Mouse (Mus musculus): ENCODE measurements around the gene Tfr2.

The Tfr2 gene

GRCm38 (mm10) chr5:137615347-137615746, 45.7 kb downstream of the Tfr2 start:
- CTCF ChIA-PET, result interaction anchor here (0.7 kb wide), 1 partner anchor 1751 kb away, joined by 4 read pairs; no protein-coding TSS in a partner anchor

GRCm38 (mm10) chr5:137623937-137624530, 54.4 kb downstream of the Tfr2 start:
- CTCF ChIA-PET, result no interaction called here

- CTCF ChIA-PET, result interaction anchor here (0.5 to 1.2 kb wide), 3 partner anchors 26 to 1665 kb away, joined by 3 to 5 read pairs (median 3); no protein-coding TSS in a partner anchor
Measured at GRCm38 (mm10) chr5:137627991-137628390, 58.4 kb downstream of the Tfr2 start.

- CTCF ChIA-PET, result interaction anchor here (0.5 to 0.6 kb wide), 2 partner anchors 111 to 1665 kb away, joined by 3 to 5 read pairs; no protein-coding TSS in a partner anchor
Measured at GRCm38 (mm10) chr5:137628498-137629305, 59.1 kb downstream of the Tfr2 start, which contains the start of the genes Fbxo24, Lrch4 and Gm20605. Gene Fbxo24 (minus strand): TSS chr5:137629002. Gene Lrch4 (plus strand): TSS chr5:137629121. Gene Gm20605 (plus strand): TSS chr5:137629175.

DNA sequence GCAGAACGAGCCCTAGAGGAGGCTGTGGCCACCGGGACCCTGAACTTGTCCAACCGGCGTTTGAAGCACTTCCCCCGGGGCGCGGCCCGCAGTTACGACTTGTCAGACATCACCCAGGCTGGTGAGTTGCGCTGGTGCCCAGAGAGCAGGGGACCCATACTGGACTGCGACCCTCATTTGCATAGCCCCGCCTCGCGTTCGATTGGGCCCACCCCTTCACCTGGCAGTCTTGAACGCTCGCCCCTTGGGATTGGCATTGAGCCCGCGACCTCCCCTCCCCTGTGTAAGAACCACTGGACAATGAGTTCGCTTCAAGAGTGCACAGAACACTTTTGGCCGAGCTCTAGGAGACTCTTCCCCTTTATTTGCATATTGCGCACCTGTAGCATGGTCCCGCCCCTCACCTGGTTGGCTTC, 59.7 kb downstream of the Tfr2 start:
- CTCF ChIA-PET, result no interaction called here

DNA sequence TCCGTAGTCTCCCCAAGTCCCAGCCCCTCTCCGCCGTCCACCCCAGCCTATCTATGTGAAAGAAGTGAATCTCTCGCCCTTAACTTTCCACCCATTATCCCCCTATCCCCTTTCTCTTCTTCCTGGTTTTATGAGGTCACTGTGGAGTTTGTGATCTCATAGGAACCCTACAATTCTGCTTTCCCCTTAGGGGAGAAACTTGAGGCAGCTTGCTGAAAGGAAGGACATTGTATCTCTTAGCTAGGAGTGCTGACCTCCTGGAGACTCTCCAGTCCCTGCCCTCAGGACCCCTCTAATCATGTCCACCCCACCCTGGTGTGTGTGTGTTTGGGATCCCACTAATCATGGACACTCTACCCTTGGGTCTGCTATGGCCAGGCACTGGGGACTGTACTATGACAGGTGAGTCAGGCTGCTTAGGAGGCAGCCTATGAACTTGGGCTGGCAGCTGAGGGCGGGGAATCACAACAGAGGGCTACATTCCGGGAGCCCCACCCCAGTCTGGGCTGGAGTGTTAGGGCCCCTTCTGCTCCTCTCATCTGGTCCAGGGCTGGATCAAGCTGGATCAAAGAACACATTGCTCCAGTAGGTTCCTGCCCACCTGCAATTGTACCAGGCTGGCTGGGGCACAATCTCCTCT, 60.4 kb downstream of the Tfr2 start:
- CTCF ChIA-PET, result no interaction called here

DNA sequence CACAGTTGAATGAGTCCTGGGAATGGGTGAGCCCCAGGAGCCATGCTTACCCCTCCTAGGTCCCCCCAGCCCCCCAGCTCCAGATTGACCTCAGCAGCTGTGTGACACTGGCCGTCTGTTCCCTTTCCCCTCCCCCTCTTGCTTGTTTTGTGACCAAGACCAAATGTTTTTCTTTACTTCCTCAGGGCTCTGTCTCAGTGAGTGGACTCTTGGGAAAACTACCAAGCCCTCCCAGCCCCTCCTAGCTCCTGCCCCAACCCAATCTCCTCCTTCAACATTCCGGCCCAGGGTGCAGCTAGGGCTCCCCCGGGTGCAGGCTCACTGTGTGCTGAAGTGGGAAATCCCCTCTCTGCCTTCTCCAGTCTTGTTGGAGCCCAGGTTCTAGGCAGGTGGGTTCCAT, 61.0 kb downstream of the Tfr2 start:
- CTCF ChIA-PET, result interaction anchor here (0.6 kb wide), 1 partner anchor 1759 kb away, joined by 12 read pairs; no protein-coding TSS in a partner anchor

DNA sequence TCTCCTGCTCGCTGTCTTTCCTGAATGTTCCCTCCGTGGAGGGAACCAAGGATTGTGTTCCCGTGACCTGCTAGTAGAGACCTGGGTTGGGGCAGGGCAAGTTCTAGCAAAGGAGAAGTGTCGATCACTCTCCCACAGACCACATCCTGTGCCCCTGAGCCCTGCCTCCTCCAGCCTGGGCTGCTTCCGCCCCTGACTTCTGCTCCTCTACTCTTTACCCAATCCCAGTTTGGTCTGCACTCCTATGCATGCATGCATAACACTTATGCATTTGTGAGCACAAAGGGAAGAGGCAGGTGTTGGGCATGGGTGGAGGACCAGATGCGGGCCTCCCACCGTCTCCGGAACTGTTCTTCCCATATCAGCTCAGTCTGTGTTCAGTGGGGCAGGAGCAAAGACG, 61.5 kb downstream of the Tfr2 start:
- CTCF ChIA-PET, result interaction anchor here (0.6 to 0.8 kb wide), 2 partner anchors 21 to 1760 kb away, joined by 4 to 12 read pairs; no protein-coding TSS in a partner anchor

- CTCF ChIA-PET, result interaction anchor here (0.8 kb wide), 1 partner anchor 20 kb away, joined by 4 read pairs; no protein-coding TSS in a partner anchor
Measured at GRCm38 (mm10) chr5:137631591-137631990, 62.0 kb downstream of the Tfr2 start.

GRCm38 (mm10) chr5:137633397-137634084, 63.9 kb downstream of the Tfr2 start:
- CTCF ChIA-PET, result no interaction called here

Measured in spleen, embryonic (tissue).